Mouse (Mus musculus) MEL (cell line): ENCODE results near the gene Ccpg1. TPM values are rescaled to one million over a fixed set of nuclear protein-coding genes. Genes with fewer than 3 reads are reported as not detected.

Experiments
- DNase-seq: peaks from one replicate; pipeline ENCODE4 v3.0.0; 2011; ENCODE audit warnings: low read depth, low spot score
- H3K27ac ChIP-seq: 2 replicates; pipeline ENCODE4 v1.5.1; 2012; ENCODE audit warnings: low read depth, mild to moderate bottlenecking, control low read depth, low read length, moderate library complexity; ENCODE audit not compliant: control insufficient read depth
- H3K27me3 ChIP-seq, 2 experiments: fragments of 150-350 bp in 1 of 2; sonication (generic) in 1 of 2; 2 replicates each; pipeline ENCODE4 v1.6.1; 2012; ENCODE audit warnings: low read length in 2 of 2, mild to moderate bottlenecking in 2 of 2, improper control_type of control experiment in 1 of 2, moderate library complexity in 1 of 2; ENCODE audit not compliant: insufficient read depth in 2 of 2, control insufficient read depth in 1 of 2
- H3K36me3 ChIP-seq, 2 experiments: 2 replicates each; pipeline ENCODE4 v1.6.1; 2012 to 2014; ENCODE audit warnings: low read length in 2 of 2, improper control_type of control experiment in 1 of 2, inconsistent platforms in 1 of 2, mild to moderate bottlenecking in 1 of 2; ENCODE audit not compliant: insufficient read depth in 2 of 2, control insufficient read depth in 1 of 2
- H3K4me1 ChIP-seq, 2 experiments: fragments of 150-350 bp in 1 of 2; sonication (generic) in 1 of 2; 2 replicates each; pipeline ENCODE4 v1.6.1; 2012; ENCODE audit warnings: low read length in 2 of 2, improper control_type of control experiment in 1 of 2, mild to moderate bottlenecking in 1 of 2; ENCODE audit not compliant: insufficient read depth in 2 of 2, control insufficient read depth in 1 of 2
- H3K4me3 ChIP-seq, 2 experiments: fragments of 150-350 bp in 1 of 2; sonication (generic) in 1 of 2; 2 replicates each; pipeline ENCODE4 v1.5.1; 2012; ENCODE audit warnings: low read depth in 2 of 2, low read length in 2 of 2, mild to moderate bottlenecking in 2 of 2, moderate library complexity in 2 of 2, control low read depth in 1 of 2, improper control_type of control experiment in 1 of 2; ENCODE audit not compliant: control insufficient read depth in 1 of 2, insufficient read depth in 1 of 2
- H3K79me2 ChIP-seq: 2 replicates; pipeline ENCODE4 v1.6.1; 2012; ENCODE audit warnings: mild to moderate bottlenecking, low read length, moderate library complexity; ENCODE audit not compliant: control insufficient read depth, poor library complexity, insufficient read depth
- H3K9ac ChIP-seq: 2 replicates; pipeline ENCODE4 v1.6.1; 2012; ENCODE audit warnings: low read depth, mild to moderate bottlenecking, control low read depth, low read length, moderate library complexity; ENCODE audit not compliant: control insufficient read depth, poor library complexity, severe bottlenecking
- H3K9me3 ChIP-seq: fragments of 150-350 bp; sonication (generic); replicated peaks from 2 replicates; pipeline ENCODE4 v1.6.1; 2012; ENCODE audit warnings: mild to moderate bottlenecking, low read length, improper control_type of control experiment, moderate library complexity; ENCODE audit not compliant: insufficient read depth
- BHLHE40 ChIP-seq: IDR thresholded peaks from 2 replicates; pipeline ENCODE4 v1.6.1; 2012; ENCODE audit warnings: low read depth, mild to moderate bottlenecking, inconsistent platforms, low read length, improper control_type of control experiment, borderline replicate concordance
- ELF1 ChIP-seq: IDR thresholded peaks from 2 replicates; pipeline ENCODE4 v1.6.1; 2014; ENCODE audit warnings: low read depth, mild to moderate bottlenecking, inconsistent platforms, low read length, improper control_type of control experiment, moderate library complexity
- EP300 ChIP-seq, 2 experiments: IDR thresholded peaks; 2 replicates each; pipeline ENCODE4 v1.6.1; 2011; ENCODE audit warnings: improper control_type of control experiment in 2 of 2, low read length in 2 of 2, low read depth in 1 of 2, mild to moderate bottlenecking in 1 of 2
- JUND ChIP-seq: IDR thresholded peaks from 2 replicates; pipeline ENCODE4 v1.6.1; 2011; ENCODE audit warnings: low read depth, mild to moderate bottlenecking, improper control_type of control experiment, low read length
- MAZ ChIP-seq: IDR thresholded peaks from 2 replicates; pipeline ENCODE4 v1.6.1; 2012; ENCODE audit warnings: low read depth, mild to moderate bottlenecking, inconsistent platforms, low read length, improper control_type of control experiment
- MXI1 ChIP-seq: IDR thresholded peaks from 2 replicates; pipeline ENCODE4 v1.6.1; 2011; ENCODE audit warnings: mild to moderate bottlenecking, low read depth, low read length, improper control_type of control experiment
- MYB ChIP-seq: IDR thresholded peaks from 2 replicates; pipeline ENCODE4 v1.6.1; 2011; ENCODE audit warnings: mild to moderate bottlenecking, low read depth, low read length, improper control_type of control experiment
- MYC ChIP-seq: IDR thresholded peaks from 2 replicates; pipeline ENCODE4 v1.6.1; 2011; ENCODE audit warnings: low read depth, mild to moderate bottlenecking, low read length, improper control_type of control experiment, moderate library complexity
- NELFE ChIP-seq: IDR thresholded peaks from 2 replicates; pipeline ENCODE4 v1.6.1; 2011; ENCODE audit warnings: low read depth, low read length, improper control_type of control experiment
- NRF1 ChIP-seq: IDR thresholded peaks from 2 replicates; pipeline ENCODE4 v1.6.1; 2014; ENCODE audit warnings: low read depth, mild to moderate bottlenecking, inconsistent platforms, low read length, improper control_type of control experiment, moderate library complexity; ENCODE audit not compliant: poor library complexity, insufficient read depth, severe bottlenecking
- POLR2AphosphoS2 ChIP-seq: IDR thresholded peaks from 2 replicates; pipeline ENCODE4 v1.6.1; 2011; ENCODE audit warnings: low read length, improper control_type of control experiment
- POLR2AphosphoS5 ChIP-seq: IDR thresholded peaks from 2 replicates; pipeline ENCODE4 v1.6.1; 2012; ENCODE audit warnings: low read depth, borderline replicate concordance, mild to moderate bottlenecking, inconsistent platforms, low read length, moderate library complexity, mixed read lengths
- RAD21 ChIP-seq: IDR thresholded peaks from 2 replicates; pipeline ENCODE4 v1.6.1; 2011; ENCODE audit warnings: mild to moderate bottlenecking, low read depth, low read length, improper control_type of control experiment
- SMC3 ChIP-seq: IDR thresholded peaks from 2 replicates; pipeline ENCODE4 v1.6.1; 2011; ENCODE audit warnings: low read depth, low read length, improper control_type of control experiment
- TAL1 ChIP-seq: IDR thresholded peaks from 2 replicates; pipeline ENCODE4 v1.6.1; 2012; ENCODE audit warnings: mild to moderate bottlenecking, inconsistent platforms, low read length, moderate library complexity, mixed read lengths
- TBP ChIP-seq: IDR thresholded peaks from 2 replicates; pipeline ENCODE4 v1.8.0; 2011; ENCODE audit warnings: low read depth, low read length, improper control_type of control experiment
- TCF12 ChIP-seq: IDR thresholded peaks from 2 replicates; pipeline ENCODE4 v1.6.1; 2014; ENCODE audit warnings: low read depth, mild to moderate bottlenecking, inconsistent platforms, low read length, improper control_type of control experiment, moderate library complexity
- UBTF ChIP-seq: IDR thresholded peaks from 2 replicates; pipeline ENCODE4 v1.6.1; 2012; ENCODE audit warnings: low read depth, mild to moderate bottlenecking, inconsistent platforms, low read length, improper control_type of control experiment, moderate library complexity, borderline replicate concordance; ENCODE audit not compliant: insufficient read depth
- USF1 ChIP-seq: IDR thresholded peaks from 2 replicates; pipeline ENCODE4 v1.6.1; 2014; ENCODE audit warnings: low read depth, mild to moderate bottlenecking, inconsistent platforms, low read length, improper control_type of control experiment, moderate library complexity
- ZMIZ1 ChIP-seq: IDR thresholded peaks from 2 replicates; pipeline ENCODE4 v1.6.1; 2012; ENCODE audit warnings: low read depth, mild to moderate bottlenecking, inconsistent platforms, low read length, improper control_type of control experiment, moderate library complexity
- polyA plus RNA-seq, 2 experiments: library from polyadenylated mRNA; stranded (reverse) in 1 of 2; unstranded in 1 of 2; fragments of >175 nt in 1 of 2; fragments of >200 nt in 1 of 2; gene quantifications; 2 replicates each; pipeline versions ENCODE4 v1.2.1 to v1.2.4; 2012; ENCODE audit warnings: low replicate concordance in 2 of 2, low read depth in 1 of 2; ENCODE audit not compliant: insufficient read length in 2 of 2, insufficient read depth in 1 of 2, missing spikeins in 1 of 2
- total RNA-seq: library from RNA; depleted of rRNA; stranded (reverse); fragments of 300-350 nt; gene quantifications from 2 replicates; pipeline ENCODE4 v1.2.3, GENCODE M21; 2012

Gene Ccpg1
- total and polyA plus RNA-seq, 3 experiments = 2.1 to 12.5 TPM; not detected in 1

GRCm38 (mm10) chr9:73050606-73051005 lies 65.4 kb downstream of the Ccpg1 start:
- TF ChIP-seq TCF12 = no peak
- TF ChIP-seq RAD21 = no peak
- no peak for TF ChIP-seq MXI1
- TF ChIP-seq MYB = no peak
- no peak for TF ChIP-seq NRF1
- no peak for TF ChIP-seq POLR2AphosphoS5
- TF ChIP-seq SMC3 = no peak
- TF ChIP-seq TBP = no peak
- no peak for TF ChIP-seq TAL1
- no peak for TF ChIP-seq NELFE
- no peak for TF ChIP-seq ELF1
- no peak for TF ChIP-seq ZMIZ1
- no peak for TF ChIP-seq BHLHE40
- no peak for TF ChIP-seq EP300 (IDR thresholded peaks at IDR 0.05; ENCODE audit: low read depth in 1 of 2, low read length in 2 of 2)
- no peak for TF ChIP-seq MYC
- no peak for TF ChIP-seq JUND
- TF ChIP-seq USF1 = no peak
- Histone ChIP-seq H3K4me1 (peaks cover 13 to 31% of the 10 kb centered on the region in 2 experiments), H3K27me3 (no peaks in the 10 kb centered on the region), H3K4me3 (no peak overlapping the region), H3K36me3 (peaks cover 0 to 22% of the 10 kb centered on the region in 2 experiments; a peak in 2 of 4 replicates), H3K9me3 (no peaks in the 10 kb centered on the region), H3K79me2 (peaks cover 2% of the 10 kb centered on the region; the same call in 1 of the 2 replicates), H3K27ac (no peak overlapping the region), H3K9ac (no peak overlapping the region)
- DNase-seq = no peak

- Histone ChIP-seq H3K9me3 (no peaks in the 10 kb centered on the region), H3K27ac (no peak overlapping the region), H3K9ac (no peak overlapping the region), H3K4me3 (no peak overlapping the region), H3K36me3 (peaks cover 0 to 2% of the 10 kb centered on the region in 2 experiments; a peak in 1 of 4 replicates)
- no peak for TF ChIP-seq MAZ
- no peak for TF ChIP-seq POLR2AphosphoS2
- TF ChIP-seq UBTF = no peak
- TF ChIP-seq JUND = no peak
- TF ChIP-seq, all 39 proteins: peak for 0
- no peak for DNase-seq
- no peaks in the 10 kb centered on the region for H3K27me3 ChIP-seq
- H3K79me2 ChIP-seq = peaks cover 2% of the 10 kb centered on the region; the same call in 1 of the 2 replicates
- 0 out of 4 replicates have a peak, but pooled peaks cover 0 to 5% of the 10 kb centered on the region in 2 experiments for H3K4me1 ChIP-seq
These were observed 70.2 kb downstream of the Ccpg1 start for GRCm38 (mm10) chr9:73055441-73055911.
